Mouse (Mus musculus): Measurements from ENCODE around the gene Il18r1.

The Il18r1 gene

DNA sequence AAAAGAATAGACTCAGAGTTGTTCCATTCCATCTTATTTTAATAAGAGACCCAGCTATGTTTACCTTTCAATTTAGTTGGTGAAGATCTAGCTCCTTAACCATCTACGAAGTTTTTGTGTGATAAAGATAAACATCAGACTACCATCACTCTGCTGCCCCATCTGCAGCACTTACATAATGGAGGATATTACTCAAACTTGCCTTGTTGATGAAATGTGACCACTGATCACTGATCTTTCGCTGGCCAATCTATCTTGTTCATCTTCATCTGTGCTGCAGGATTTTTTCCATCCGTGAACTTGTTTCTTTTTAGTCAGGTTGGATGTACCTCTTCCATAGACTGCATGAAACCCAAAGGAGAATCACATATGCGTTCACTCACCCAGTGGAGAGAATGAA lies 29.2 kb downstream of the Il18r1 start:
- no peak for DNase-seq (ENCODE audit: low spot score)

DNA sequence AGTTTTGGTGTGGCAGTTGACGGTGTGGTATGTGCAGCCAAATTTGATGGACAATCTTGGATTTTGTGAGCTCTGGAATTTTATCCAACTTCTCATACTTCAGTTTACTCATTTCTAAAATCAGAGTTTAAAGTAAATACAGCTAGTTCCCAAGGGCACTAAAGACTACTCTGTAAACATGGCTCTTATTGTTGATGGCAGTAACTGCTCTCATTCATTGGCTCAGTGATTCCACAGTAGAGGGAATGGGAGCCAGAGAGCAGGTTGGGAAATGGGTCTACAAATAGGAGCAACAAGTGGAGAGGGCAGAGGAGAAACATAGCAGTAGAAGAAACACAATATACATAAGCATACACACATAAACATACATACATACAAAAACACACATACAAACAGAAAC lies 34.4 kb downstream of the Il18r1 start:
- DNase-seq (ENCODE audit: low spot score) = no peak

DNA sequence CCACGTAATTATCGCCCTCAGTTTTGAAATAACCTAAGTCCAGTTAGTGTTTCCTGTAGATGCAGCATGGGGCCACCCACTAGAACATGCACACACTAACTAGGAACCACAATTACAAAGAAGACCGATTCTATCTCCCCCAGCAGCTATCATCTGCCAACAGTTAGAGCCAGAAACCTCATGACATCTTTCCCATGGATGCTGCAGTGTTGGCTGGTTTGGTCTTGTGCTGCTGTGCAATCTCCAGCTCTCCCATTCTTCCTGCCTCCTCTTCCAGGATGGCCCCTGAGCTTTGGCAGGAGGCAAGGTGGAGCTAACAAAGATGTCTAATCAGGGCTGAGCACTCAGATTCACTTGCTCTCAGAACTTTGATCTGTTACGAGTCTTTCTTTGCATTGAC lies 35.8 kb downstream of the Il18r1 start:
- no peak for DNase-seq (ENCODE audit: low spot score)

DNA sequence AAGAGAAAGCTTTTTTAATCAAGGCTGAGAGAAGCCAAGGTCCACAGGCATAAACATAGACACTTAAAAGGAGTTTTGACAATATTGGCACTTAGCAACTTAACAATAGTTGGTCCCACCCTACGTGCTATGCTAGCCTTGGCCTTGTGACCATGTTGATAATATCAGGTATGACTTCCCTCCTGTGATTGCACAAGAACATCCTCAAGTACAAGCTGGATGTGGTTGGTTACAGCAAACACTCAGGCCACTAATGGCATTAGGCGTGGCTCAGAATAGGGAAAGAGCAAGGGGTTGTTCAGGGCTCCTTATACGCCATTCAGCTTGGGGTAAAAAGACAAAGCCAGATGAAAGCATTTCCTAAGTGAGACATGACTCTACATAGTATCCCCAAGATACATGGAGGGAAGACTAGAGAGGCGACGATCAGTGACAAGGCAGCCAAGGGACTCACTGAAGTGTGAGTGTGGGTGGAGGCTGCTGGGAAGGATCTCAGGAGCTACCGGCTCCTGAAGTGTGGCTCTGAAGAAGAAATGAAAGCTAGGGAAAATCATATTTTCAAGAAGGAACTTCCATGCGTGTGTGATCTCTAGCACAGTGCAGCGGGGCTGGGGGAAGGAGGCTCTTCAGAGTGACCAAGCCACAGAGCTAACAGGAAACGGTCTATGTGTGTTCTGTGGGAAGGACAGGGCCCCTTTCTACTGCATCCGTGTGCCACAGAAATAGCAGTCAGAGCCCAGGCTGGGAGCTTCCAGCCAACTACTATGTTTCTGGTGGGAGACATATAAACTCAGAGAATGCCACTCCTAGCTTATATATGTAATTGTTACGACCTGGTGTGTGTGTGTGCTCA lies 36.4 kb downstream of the Il18r1 start:
- no peak for DNase-seq (ENCODE audit: low spot score)

GRCm38 (mm10) chr1:40504548-40504947 lies 39.2 kb downstream of the Il18r1 start:
- DNase-seq (ENCODE audit: low spot score) = no peak

GRCm38 (mm10) chr1:40514851-40515585 lies 49.7 kb downstream of the Il18r1 start, which contains the start of gene Il18rap:
Il18rap (plus strand) TSS chr1:40515362.
- DNase-seq (ENCODE audit: low spot score) = no peak

GRCm38 (mm10) chr1:40516364-40516763 lies 51.0 kb downstream of the Il18r1 start:
- no peak for DNase-seq (ENCODE audit: low spot score)

DNA sequence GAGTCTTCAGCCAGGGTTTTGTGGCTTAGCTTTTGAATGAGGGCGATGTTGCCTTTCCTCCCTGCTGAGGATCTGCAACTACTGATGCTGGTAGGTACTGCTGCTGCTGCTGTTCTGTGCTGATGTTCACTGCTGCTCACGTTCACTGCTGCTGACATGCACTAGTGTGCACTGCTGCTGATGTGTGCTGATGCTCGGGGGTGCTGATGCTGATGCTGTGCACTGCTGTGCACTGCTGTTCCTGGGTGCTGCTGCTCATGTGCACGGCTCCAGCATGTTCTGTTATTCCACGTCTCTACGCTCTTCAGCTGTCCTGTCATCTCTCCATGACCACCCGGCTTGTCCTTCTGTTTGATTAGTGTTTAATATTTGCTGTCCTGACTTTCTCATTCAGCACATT lies 57.6 kb downstream of the Il18r1 start:
- DNase-seq (ENCODE audit: low spot score) = no peak

- DNase-seq (ENCODE audit: low spot score) = no peak
Measured at GRCm38 (mm10) chr1:40523971-40524722, 58.8 kb downstream of the Il18r1 start.

GRCm38 (mm10) chr1:40529287-40529686 lies 63.9 kb downstream of the Il18r1 start:
- no peak for DNase-seq (ENCODE audit: low spot score)

GRCm38 (mm10) chr1:40537577-40537976 lies 72.2 kb downstream of the Il18r1 start:
- no peak for DNase-seq (ENCODE audit: low spot score)

DNA sequence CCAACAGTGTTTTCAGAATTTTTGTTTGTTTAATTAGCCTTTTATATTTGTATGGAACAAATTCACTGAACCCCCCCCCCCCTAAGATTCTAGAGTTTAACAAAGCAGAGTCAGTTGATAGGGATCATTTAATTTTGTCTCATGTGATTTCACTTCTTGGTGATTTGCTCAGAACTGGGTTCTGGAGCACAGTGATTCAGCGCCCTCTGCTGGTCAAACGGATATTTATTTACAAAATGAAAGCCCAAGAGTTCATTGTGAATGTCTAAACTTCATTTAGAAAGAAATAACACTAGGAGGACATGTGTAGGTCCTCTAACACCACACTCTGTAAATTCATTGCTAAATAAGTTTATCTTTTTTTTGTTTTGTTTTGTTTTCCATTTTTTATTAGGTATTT lies 79.3 kb downstream of the Il18r1 start:
- no peak for DNase-seq (ENCODE audit: low spot score)

DNA sequence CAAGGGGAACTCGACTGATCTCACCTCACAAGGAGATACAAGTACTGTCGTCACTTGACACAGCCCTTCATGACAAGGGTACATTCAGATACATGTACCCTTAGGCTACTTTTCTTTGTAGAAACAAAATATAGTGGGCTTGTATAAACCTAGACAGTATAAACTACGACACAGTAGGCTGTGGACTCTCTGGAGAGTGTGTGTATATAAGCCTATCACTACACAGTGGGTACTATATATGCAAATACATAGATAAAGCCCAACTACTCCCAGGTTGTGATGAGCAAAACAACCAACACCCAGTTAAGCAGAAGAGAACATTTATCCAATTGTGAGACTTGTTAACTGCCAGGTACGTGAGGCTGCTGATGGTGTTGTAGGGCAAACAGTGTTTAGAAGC lies 81.3 kb downstream of the Il18r1 start:
- DNase-seq (ENCODE audit: low spot score) = no peak

DNA sequence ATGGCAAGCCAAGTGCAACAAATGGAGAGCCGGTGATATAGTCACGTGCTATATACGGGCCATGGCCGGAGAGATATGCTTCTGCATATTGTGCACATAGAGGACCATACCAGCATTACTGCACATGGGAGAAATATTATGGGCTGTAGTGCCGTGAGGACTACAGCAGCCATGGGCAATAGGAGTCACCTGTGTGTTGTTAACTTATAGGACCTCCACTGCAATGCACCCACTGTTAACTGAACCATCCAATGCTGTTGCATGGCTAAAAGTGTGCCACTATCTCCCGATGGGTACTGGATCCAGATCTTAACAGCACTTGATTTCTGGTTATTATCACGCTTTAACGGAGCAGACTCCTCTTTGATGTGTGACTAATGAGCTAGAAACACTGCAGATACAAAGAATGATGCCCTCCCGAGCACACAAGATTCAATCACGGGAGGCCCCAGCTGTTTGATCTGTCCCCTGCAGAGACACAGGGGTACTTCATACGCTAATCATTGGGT lies 81.8 kb downstream of the Il18r1 start:
- no peak for DNase-seq (ENCODE audit: low spot score)

GRCm38 (mm10) chr1:40547762-40548161 lies 82.4 kb downstream of the Il18r1 start:
- DNase-seq (ENCODE audit: low spot score) = no peak

Data from ovary, postnatal 10 days (tissue).